Mouse (Mus musculus): ENCODE data around the gene Vps33a. TPM values are rescaled to one million over a fixed set of nuclear protein-coding genes. Genes with fewer than 3 reads are reported as not detected.
A peak's percentile ranks its signal among the peaks of the same experiment; 100 is the strongest.

The Vps33a gene
- polyA plus RNA-seq (2014; fragmentation: Nextera tagmentation; extraction: Ambion mirVana): 17.1 and 34.5 TPM in 2 replicates

DNA sequence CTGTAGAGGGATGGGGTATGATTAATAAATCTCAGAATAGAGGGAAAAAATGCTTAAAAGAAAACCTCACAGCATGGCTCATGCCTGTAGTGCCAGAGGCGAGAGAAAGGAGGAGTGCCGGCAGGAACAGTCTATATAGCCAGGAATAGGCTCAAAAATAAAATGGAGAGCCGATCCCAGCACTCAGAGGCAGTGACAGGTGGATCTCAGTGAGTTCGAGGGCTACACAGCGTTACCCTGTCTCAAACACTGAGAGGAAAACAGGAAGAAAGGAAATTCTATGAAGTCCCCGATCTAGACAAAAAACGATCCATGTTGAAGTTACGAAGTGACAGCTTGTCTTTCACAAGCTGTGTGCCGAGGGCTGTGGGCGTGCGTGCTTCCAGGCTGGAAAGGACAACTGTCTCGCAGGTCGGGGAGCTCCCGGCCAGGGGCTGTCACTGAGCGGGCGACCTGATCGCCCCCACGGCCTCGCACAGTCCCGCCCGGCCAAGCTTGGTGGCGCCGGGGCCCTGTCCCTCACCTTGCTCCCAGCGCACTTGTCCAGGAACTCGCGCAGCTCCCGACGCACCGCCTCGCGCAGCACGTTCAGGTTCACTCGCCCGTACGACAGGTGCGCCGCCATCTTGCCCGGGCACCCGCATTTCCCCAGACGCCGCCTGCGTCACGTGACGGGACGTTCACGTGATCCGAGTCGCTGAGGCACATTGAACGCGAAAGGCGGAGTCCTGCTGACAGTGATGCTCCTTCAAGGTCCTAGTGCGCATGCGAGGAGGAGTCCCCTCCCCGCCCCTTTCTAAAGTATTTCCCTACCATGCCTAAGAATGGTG, at the start of gene Vps33a:
Vps33a (minus strand) TSS at position 682 of the 830 bp plus-strand sequence.
- Histone ChIP-seq H3K4me1 (ENCODE audit: control insufficient read depth, insufficient read depth, low read length) (peaks cover 7% of the 10 kb centered on the region), H3K4me2 (replicated peaks; ENCODE audit: low read depth, low read length) (peak within 1 kb of the TSS; percentile 92), H3K4me3 (ENCODE audit: low read length) (peak within 1 kb of the TSS; percentile 99), H3K27ac (ENCODE audit: low read depth, low read length) (0 out of 2 replicates have a peak within 1 kb of the TSS, but pooled peaks have one; percentile 17), H3K9me3 (ENCODE audit: control insufficient read depth, low read length) (no peaks in the 10 kb centered on the region), H3K9ac (ENCODE audit: low read depth, low read length) (peak within 1 kb of the TSS; percentile 83), H3K27me3 (ENCODE audit: control insufficient read depth, insufficient read depth, low read length) (no peaks in the 10 kb centered on the region), H3K36me3 (ENCODE audit: control insufficient read depth, insufficient read depth, low read length) (peaks cover 17% of the 10 kb centered on the region; the same call in 1 of the 2 replicates)
- under 1% methylated on average over 54 of the region's 54 CpGs for WGBS
- peak; percentile 96 for ATAC-seq (ENCODE audit: low FRiP score, low TSS enrichment)

DNA sequence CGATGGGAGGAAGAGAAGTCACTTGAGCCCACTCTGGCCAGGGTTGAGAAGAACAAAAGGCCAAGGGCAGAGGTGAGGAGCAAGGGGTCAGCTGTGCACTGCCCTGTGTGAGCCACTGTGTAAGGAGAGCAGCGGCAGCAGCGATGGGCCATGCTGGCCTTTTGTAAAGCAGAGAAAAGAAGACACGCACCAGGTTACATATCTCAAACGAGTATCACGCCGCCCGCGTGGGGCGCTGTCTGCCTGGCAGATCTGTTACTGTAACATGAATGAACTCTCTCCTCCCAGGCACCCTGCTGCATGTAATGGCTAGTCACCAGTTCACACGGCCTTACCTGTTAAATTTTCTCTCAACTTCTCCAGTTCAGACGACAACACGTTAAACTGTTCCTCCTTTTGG, 49.6 kb upstream of the Vps33a start:
- no peaks in the 10 kb centered on the region for H3K27me3 ChIP-seq (ENCODE audit: control insufficient read depth, insufficient read depth, low read length)

GRCm38 (mm10) chr5:123618558-123618957, 45.7 kb upstream of the Vps33a start:
- no peak for ATAC-seq (ENCODE audit: low FRiP score, low TSS enrichment)
- peaks cover 53% of the 10 kb centered on the region for H3K36me3 ChIP-seq (ENCODE audit: control insufficient read depth, insufficient read depth, low read length)
- no peaks in the 10 kb centered on the region for H3K27me3 ChIP-seq (ENCODE audit: control insufficient read depth, insufficient read depth, low read length)
- no peaks in the 10 kb centered on the region for H3K9me3 ChIP-seq (ENCODE audit: control insufficient read depth, low read length)
- H3K27ac ChIP-seq (ENCODE audit: low read depth, low read length): no peak overlapping the region
- WGBS: 78% methylated on average over 2 of the region's 2 CpGs
- H3K4me2 ChIP-seq (replicated peaks; ENCODE audit: low read depth, low read length): no peak overlapping the region
- no peaks in the 10 kb centered on the region for H3K4me1 ChIP-seq (ENCODE audit: control insufficient read depth, insufficient read depth, low read length)
- H3K9ac ChIP-seq (ENCODE audit: low read depth, low read length): no peak overlapping the region
- H3K4me3 ChIP-seq (ENCODE audit: low read length): no peak overlapping the region

More for the DNA sequence above, 49.6 kb upstream of the Vps33a start:
- H3K4me3 ChIP-seq (ENCODE audit: low read length): no peak overlapping the region
- no peak overlapping the region for H3K9ac ChIP-seq (ENCODE audit: low read depth, low read length)
- H3K4me1 ChIP-seq (ENCODE audit: control insufficient read depth, insufficient read depth, low read length): no peaks in the 10 kb centered on the region
- no peak overlapping the region for H3K4me2 ChIP-seq (replicated peaks; ENCODE audit: low read depth, low read length)
- no peak overlapping the region for H3K27ac ChIP-seq (ENCODE audit: low read depth, low read length)
- 78% methylated on average over 13 of the region's 13 CpGs for WGBS
- peaks cover 29% of the 10 kb centered on the region for H3K36me3 ChIP-seq (ENCODE audit: control insufficient read depth, insufficient read depth, low read length)
- H3K9me3 ChIP-seq (ENCODE audit: control insufficient read depth, low read length): no peaks in the 10 kb centered on the region
- no peak for ATAC-seq (ENCODE audit: low FRiP score, low TSS enrichment)

GRCm38 (mm10) chr5:123614246-123614645, 41.4 kb upstream of the Vps33a start:
- Histone ChIP-seq H3K9ac (ENCODE audit: low read depth, low read length) (no peak overlapping the region), H3K9me3 (ENCODE audit: control insufficient read depth, low read length) (no peaks in the 10 kb centered on the region), H3K4me3 (ENCODE audit: low read length) (no peak overlapping the region), H3K4me2 (replicated peaks; ENCODE audit: low read depth, low read length) (no peak overlapping the region), H3K27me3 (ENCODE audit: control insufficient read depth, insufficient read depth, low read length) (no peaks in the 10 kb centered on the region), H3K4me1 (ENCODE audit: control insufficient read depth, insufficient read depth, low read length) (no peaks in the 10 kb centered on the region), H3K36me3 (ENCODE audit: control insufficient read depth, insufficient read depth, low read length) (peaks cover 59% of the 10 kb centered on the region), H3K27ac (ENCODE audit: low read depth, low read length) (no peak overlapping the region)
- ATAC-seq (ENCODE audit: low FRiP score, low TSS enrichment): no peak
- 95% methylated on average over 24 of the region's 24 CpGs for WGBS

DNA sequence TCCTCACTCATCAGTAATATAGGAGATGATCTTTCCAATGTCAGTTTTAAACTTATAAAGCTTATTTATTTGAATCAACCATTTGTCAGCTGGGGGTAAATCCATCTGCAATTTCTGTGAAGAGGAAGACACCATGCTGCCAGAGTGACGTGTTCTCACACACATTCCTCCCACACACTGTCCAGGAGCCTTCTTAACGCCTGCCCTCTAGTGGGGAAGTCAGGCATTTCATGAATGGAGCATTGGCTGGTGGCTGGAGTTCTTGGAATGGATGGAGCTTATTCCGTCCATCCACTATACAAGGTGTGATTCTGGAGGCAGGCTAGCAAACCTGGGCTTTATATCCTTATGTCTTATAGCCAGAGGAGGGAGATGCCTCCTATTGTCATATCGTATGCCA, 37.0 kb upstream of the Vps33a start:
- Histone ChIP-seq H3K27me3 (ENCODE audit: control insufficient read depth, insufficient read depth, low read length) (no peaks in the 10 kb centered on the region), H3K4me2 (replicated peaks; ENCODE audit: low read depth, low read length) (no peak overlapping the region), H3K9ac (ENCODE audit: low read depth, low read length) (no peak overlapping the region), H3K4me1 (ENCODE audit: control insufficient read depth, insufficient read depth, low read length) (no peaks in the 10 kb centered on the region), H3K4me3 (ENCODE audit: low read length) (no peak overlapping the region), H3K36me3 (ENCODE audit: control insufficient read depth, insufficient read depth, low read length) (peaks cover 59% of the 10 kb centered on the region), H3K27ac (ENCODE audit: low read depth, low read length) (no peak overlapping the region), H3K9me3 (ENCODE audit: control insufficient read depth, low read length) (no peaks in the 10 kb centered on the region)
- 25% methylated on average over 4 of the region's 4 CpGs for WGBS
- ATAC-seq (ENCODE audit: low FRiP score, low TSS enrichment): no peak

DNA sequence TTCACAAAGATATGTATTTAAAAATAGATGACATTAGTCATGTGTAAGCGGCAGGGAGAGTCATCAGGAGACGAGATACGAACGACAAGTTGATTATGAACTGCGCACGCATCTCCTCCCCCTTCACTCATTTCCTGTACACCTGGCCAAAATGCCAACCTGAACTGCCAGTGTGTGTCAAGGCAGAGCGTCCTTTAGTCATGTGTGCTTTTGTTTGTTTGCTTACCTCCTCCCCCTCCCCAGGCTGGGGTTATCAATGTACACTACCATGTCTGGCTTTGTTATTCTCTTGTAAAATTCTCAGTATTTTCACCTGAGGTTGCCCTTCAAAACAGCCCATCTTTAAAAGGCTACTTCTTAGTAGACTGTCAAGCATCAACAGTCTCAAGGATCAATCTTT, 36.6 kb upstream of the Vps33a start:
- H3K4me1 ChIP-seq (ENCODE audit: control insufficient read depth, insufficient read depth, low read length): no peaks in the 10 kb centered on the region

DNA sequence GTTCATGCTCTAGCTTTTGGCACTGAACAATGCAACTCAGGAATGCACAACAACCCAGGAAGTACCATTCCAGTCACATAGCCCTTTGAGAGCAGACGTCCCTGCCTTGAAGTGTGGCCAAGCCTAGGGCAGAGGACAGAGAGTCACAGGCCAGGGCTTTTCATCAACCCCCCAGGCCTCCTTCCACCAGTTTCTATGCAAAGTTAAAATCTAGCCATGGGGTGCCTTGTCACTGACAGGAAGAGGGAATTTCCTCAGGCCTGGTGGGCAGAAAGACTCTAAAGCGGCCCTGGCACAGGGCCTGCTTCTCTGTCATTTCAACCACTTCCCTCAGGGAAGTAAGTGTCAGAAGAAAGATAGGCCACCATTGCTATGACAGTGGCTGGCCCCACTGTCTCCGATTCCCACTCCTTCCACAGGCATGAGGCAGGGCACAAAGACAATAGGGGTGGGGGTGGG, 34.4 kb upstream of the Vps33a start:
- H3K4me3 ChIP-seq (ENCODE audit: low read length): no peak overlapping the region
- H3K4me2 ChIP-seq (replicated peaks; ENCODE audit: low read depth, low read length): no peak overlapping the region
- no peaks in the 10 kb centered on the region for H3K9me3 ChIP-seq (ENCODE audit: control insufficient read depth, low read length)
- no peak overlapping the region for H3K27ac ChIP-seq (ENCODE audit: low read depth, low read length)
- no peak overlapping the region for H3K9ac ChIP-seq (ENCODE audit: low read depth, low read length)
- WGBS: 94% methylated on average over 3 of the region's 3 CpGs
- H3K36me3 ChIP-seq (ENCODE audit: control insufficient read depth, insufficient read depth, low read length): peaks cover 46% of the 10 kb centered on the region
- no peaks in the 10 kb centered on the region for H3K4me1 ChIP-seq (ENCODE audit: control insufficient read depth, insufficient read depth, low read length)
- H3K27me3 ChIP-seq (ENCODE audit: control insufficient read depth, insufficient read depth, low read length): no peaks in the 10 kb centered on the region
- no peak for ATAC-seq (ENCODE audit: low FRiP score, low TSS enrichment)

More for the DNA sequence above, 36.6 kb upstream of the Vps33a start:
- Histone ChIP-seq H3K9ac (ENCODE audit: low read depth, low read length) (no peak overlapping the region), H3K27ac (ENCODE audit: low read depth, low read length) (no peak overlapping the region), H3K4me3 (ENCODE audit: low read length) (no peak overlapping the region), H3K4me2 (replicated peaks; ENCODE audit: low read depth, low read length) (no peak overlapping the region), H3K9me3 (ENCODE audit: control insufficient read depth, low read length) (no peaks in the 10 kb centered on the region), H3K36me3 (ENCODE audit: control insufficient read depth, insufficient read depth, low read length) (peaks cover 54% of the 10 kb centered on the region), H3K27me3 (ENCODE audit: control insufficient read depth, insufficient read depth, low read length) (no peaks in the 10 kb centered on the region)
- ATAC-seq (ENCODE audit: low FRiP score, low TSS enrichment): no peak
- 92% methylated on average over 7 of the region's 7 CpGs for whole genome bisulfite sequencing

- ATAC-seq (ENCODE audit: low FRiP score, low TSS enrichment): no peak
- H3K27ac ChIP-seq (ENCODE audit: low read depth, low read length): no peak overlapping the region
- peaks cover 36% of the 10 kb centered on the region for H3K36me3 ChIP-seq (ENCODE audit: control insufficient read depth, insufficient read depth, low read length)
- H3K27me3 ChIP-seq (ENCODE audit: control insufficient read depth, insufficient read depth, low read length): no peaks in the 10 kb centered on the region
- WGBS: 40% methylated on average over 11 of the region's 11 CpGs
- no peak overlapping the region for H3K9ac ChIP-seq (ENCODE audit: low read depth, low read length)
- H3K4me1 ChIP-seq (ENCODE audit: control insufficient read depth, insufficient read depth, low read length): no peaks in the 10 kb centered on the region
- H3K9me3 ChIP-seq (ENCODE audit: control insufficient read depth, low read length): no peaks in the 10 kb centered on the region
- H3K4me2 ChIP-seq (replicated peaks; ENCODE audit: low read depth, low read length): no peak overlapping the region
- no peak overlapping the region for H3K4me3 ChIP-seq (ENCODE audit: low read length)
Observed at GRCm38 (mm10) chr5:123603496-123603895, 30.7 kb upstream of the Vps33a start.

DNA sequence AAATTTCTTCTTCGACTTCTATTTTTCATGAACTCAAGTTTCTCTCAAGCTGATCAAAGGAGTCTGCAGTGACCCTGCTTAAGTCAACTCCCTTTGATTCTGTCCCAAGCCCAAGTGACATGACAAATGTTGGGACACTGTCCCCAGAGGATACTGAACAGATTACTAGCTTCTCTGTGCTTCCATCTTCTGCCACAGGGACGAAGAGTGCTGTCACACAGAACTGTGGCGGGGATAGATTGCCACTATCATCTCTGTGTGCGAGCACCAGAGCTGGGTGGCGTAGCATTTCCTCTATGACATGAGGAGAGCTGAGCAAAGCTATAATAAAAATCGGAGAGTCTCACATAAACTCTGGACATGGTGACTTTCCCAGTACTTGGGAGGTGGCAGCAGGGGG, 29.3 kb upstream of the Vps33a start:
- H3K27ac ChIP-seq (ENCODE audit: low read depth, low read length): no peak overlapping the region
- no peak overlapping the region for H3K4me2 ChIP-seq (replicated peaks; ENCODE audit: low read depth, low read length)
- 74% methylated on average over 6 of the region's 6 CpGs for WGBS
- H3K9ac ChIP-seq (ENCODE audit: low read depth, low read length): no peak overlapping the region
- no peaks in the 10 kb centered on the region for H3K9me3 ChIP-seq (ENCODE audit: control insufficient read depth, low read length)
- no peak for ATAC-seq (ENCODE audit: low FRiP score, low TSS enrichment)
- H3K36me3 ChIP-seq (ENCODE audit: control insufficient read depth, insufficient read depth, low read length): peaks cover 28% of the 10 kb centered on the region
- no peaks in the 10 kb centered on the region for H3K4me1 ChIP-seq (ENCODE audit: control insufficient read depth, insufficient read depth, low read length)
- H3K4me3 ChIP-seq (ENCODE audit: low read length): no peak overlapping the region
- no peaks in the 10 kb centered on the region for H3K27me3 ChIP-seq (ENCODE audit: control insufficient read depth, insufficient read depth, low read length)
